Mouse (Mus musculus) 416B (cell line): ENCODE measurements around the gene Impad1.

Source experiments
- DNase-seq: peaks from one replicate; pipeline ENCODE4 v3.0.0; 2011; ENCODE audit warnings: low read depth

The Impad1 gene

DNA sequence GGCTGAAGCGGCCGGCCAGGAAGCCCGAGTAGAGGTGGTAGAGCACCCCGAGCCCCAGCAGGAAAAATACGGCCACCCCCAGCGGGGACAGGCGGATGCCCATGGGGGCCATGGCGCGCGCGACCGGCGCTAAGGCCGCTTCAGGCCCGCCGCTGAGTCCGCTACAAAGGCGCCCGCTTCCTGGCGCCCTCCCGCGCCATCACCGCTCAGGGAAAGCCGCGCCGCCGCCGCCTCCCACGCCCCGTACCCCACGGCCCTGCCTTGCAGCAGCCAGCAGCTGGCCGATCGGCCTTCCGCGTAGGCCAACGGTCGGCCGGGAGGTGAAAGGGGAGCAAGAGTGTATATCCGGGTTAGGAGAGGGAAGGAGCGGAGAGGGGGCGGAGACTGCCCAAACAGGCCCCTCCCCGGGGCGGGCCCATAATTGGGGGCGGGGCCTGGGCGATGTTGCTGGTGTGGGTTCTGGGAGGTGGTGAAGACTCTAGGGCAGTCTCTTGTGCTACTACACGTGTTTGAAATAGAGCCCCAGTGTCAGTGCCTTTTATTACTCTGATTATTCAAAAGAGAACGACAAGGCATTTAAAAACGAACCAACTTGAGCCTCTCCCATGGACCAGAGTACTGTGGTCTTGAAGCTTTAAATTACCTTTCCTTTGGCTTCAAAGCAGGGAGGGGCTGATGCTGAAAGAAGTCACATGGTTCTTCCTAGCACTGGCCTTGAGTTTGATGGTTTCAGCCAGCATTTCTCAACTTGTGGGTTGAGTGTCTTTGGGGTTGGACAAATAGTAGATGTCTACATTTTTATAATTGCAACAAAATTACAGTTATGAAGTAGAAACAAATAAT, at the start of gene Impad1:
TSS of gene Impad1 (minus strand) at position 364 of the 843 bp plus-strand sequence.
- DNase-seq = peak; percentile 89

- DNase-seq = no peak
Measured at GRCm38 (mm10) chr4:4840145-4840544, 47.0 kb upstream of the Impad1 start.

- no peak for DNase-seq
Measured at GRCm38 (mm10) chr4:4833789-4834295, 40.7 kb upstream of the Impad1 start.

DNA sequence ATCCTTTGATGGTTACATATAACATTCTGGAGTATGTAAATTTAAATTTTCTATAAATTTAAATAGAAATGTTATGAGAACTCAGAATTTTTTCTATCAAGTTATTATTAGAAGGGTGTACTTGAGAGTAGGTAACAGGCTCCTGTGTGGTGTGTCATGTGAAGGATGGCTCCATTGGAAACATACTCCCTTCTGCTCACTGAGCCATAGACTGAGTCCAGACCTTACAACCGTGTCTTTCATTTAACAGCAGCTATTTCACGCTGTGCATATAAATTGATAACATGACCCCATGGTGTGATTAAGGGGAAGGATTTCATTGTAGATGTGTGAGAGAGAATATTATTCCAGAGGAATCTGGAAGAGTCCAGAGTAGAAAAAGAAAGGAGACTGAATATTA, 35.0 kb upstream of the Impad1 start:
- DNase-seq = no peak

GRCm38 (mm10) chr4:4822119-4822518, 29.0 kb upstream of the Impad1 start:
- peak; percentile 36 for DNase-seq

DNA sequence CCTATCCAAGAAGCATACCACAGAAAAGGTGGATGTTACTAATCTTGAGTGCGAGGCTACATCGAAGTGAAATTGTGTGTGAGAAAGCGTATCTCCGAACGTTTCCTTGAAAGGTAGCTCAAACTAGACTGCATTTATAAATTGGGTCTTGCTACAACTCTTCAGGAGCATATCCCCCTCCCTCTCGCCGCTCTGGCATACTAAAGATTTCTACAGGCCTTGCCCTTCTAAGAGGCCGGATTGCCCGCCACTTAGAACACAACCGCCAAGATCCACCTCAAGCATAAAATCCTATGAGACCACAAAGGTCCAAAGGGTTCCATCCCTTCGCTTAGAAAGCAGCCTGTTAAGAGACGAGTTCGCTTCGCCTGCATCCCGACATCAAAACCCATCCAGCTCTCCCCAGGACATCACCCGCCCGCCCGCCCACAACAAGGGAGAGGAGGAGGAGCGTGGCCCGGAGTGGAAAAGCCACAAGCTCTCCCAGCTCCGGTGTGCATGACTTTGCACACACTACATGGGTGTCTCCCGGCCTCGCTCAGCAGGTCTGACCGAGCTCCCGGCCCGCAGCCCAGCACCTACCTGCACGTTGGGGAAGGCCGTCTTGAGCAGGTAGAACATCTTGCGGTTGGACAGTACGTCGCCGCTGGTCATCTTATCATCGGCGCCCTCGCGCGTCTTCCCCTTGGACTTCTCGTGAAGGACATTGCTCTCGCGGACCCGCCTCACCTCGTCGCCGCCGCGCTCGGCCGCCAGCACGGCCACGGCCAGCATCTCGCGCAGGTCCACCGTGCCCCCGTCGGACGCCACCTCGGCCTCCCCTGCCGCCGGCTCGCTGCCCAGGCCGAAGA, 789 bp downstream of the Impad1 start:
- DNase-seq = peak; percentile 51

DNA sequence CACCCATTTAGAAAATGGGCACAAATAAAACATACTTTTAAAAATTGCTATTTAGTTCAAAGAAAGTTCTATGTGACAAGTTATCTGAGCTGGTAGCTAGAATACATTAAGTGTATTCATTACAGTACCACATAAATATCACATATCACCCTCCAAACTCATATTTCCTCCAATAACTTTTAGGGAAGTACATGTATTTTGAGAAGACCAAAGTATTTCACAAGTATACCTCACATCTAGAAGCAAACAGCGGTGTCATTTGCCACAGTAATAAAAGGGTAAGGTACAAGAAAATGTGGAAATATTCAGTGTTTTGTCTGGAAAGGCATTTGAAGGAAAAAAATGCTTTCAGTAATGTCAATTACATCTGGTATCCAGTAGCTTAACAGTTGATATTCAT, 2.0 kb downstream of the Impad1 start:
- peak; percentile 57 for DNase-seq

DNA sequence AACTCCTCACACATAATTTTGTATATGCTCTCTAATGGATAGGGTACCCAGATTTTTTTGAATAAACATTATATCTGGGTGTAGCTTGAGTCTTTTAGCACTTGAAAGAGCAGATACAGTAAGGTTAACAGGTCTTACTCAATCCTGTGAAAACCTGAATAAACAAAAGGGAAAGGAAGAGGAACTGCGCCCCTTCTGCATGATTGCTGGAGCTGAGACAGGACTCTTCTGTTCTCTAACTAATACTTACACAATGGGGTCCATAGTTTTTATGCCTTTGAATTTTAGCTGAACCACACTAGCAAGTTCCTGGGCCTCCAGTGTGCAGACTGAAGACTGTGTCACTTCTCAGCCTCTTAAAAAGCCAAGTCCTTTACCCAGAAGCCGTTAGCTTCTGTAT, 8.0 kb downstream of the Impad1 start:
- DNase-seq = peak; percentile 24

DNA sequence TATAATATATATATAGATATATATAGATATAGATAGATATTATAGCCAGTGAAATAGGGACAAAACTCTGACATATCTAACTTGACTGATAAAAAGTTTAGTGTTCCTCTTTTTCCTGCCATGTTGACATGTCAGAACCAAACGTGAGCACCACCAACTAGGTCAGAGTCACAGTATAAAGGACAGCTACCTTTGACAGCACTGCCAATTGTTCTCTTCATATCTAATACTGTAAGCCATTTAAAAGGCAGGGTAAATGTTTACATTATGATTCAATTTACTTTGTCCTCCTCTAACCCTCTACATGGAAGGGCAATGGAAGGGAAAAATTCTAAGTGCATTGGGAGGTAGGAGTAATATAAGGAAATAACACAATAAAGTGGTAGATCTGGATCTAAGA, 8.8 kb downstream of the Impad1 start:
- no peak for DNase-seq

- DNase-seq = no peak
Measured at GRCm38 (mm10) chr4:4783686-4783957, 9.5 kb downstream of the Impad1 start.

GRCm38 (mm10) chr4:4782882-4783685, 10.1 kb downstream of the Impad1 start:
- DNase-seq = no peak

DNA sequence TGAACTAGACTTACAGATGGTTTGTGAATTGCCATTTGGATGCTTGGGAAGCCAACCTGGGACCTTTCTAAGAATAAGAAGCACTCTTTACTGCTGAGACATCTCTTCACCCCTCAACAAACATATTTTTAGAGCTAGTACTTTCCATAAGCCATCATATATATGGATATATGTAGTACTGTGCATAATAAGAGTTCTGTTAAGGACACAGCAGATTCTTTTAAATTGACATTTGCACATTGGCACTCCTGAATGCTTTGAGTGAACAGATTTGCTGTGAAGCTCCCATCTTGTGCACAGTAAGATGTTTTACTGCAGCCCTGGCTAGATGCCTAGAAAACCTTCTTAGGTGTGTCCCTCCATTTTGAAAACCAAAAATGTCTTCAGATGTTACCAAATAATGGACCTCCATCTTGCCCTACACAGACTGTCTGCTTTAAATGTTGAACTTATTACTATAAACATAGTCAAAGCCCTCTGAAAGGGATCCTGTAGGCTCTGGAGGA, 13.8 kb downstream of the Impad1 start:
- DNase-seq = no peak

- DNase-seq = peak; percentile 58
Measured at GRCm38 (mm10) chr4:4771523-4772114, 21.5 kb downstream of the Impad1 start.

- DNase-seq = peak; percentile 61
Measured at GRCm38 (mm10) chr4:4765806-4766205, 27.3 kb downstream of the Impad1 start.

DNA sequence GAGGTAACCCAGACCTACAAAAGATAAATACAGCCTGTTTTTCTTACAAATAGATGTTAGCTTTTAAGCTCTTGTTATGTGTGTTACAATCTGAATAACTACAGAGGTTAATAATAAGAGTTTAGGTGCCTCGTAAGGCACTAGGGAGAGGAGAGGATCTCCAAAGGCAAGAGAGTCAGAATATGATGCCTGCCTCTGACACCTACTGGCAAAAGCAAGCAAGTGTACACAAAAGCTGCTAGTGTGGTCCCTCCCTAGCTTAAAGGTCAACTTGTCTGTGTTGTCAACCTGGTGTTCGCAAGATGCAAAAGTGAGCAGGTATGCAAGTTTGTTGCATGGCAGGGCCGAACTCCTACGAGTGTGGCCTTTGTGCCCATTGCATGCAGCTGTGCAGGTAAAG, 34.8 kb downstream of the Impad1 start:
- DNase-seq = peak; percentile 33

- DNase-seq = peak; percentile 66
Measured at GRCm38 (mm10) chr4:4729427-4729826, 63.7 kb downstream of the Impad1 start.

GRCm38 (mm10) chr4:4726241-4726776, 66.8 kb downstream of the Impad1 start:
- DNase-seq = no peak

GRCm38 (mm10) chr4:4723821-4724220, 69.3 kb downstream of the Impad1 start:
- DNase-seq = no peak

DNA sequence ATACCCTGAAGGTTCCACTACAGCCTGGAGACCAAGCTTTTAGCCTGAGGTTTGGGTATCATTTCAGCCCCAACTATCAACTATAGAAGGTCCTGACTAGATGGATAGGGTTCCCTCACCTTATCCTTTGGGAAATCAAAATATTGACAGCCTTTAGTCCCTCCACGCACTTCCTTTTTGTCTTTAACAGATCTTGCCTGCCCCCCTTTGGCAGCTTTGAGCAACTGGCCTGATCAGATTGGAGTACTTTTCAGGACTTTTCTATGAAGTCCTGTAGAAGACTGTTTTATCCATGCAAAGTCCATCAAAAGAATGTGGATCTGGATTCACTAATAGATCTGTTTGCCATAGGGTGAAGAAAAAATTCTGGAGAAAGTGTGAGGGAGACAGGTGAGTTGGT, 71.1 kb downstream of the Impad1 start:
- peak; percentile 33 for DNase-seq

DNA sequence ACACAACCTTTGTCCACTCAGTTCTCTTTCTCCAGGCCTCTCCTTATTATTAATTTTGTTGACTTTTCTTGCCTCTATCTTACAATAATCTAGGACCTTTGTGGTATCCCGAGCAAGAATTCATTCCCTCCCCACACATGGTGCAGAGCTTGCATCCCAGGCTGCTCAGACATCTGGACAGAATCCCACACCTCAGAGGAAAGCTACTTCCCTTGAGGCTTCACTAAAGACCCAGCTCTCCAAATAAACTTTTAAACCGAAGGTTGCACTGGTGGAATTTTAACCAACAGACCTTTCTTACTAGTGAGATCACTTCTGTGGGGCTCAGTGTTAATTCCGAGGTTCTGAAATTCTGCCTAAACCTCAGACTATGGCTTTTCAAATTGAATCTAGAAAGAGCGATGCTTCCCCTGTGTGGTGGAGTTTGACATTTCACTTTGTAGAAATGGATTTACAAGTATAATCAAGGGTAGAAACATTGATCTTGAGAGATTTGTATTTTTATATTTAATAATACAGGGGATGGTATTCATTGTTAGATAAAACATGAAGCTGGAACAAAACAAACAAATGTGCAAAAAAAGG, 75.3 kb downstream of the Impad1 start:
- peak; percentile 47 for DNase-seq
